Mouse (Mus musculus) liver, embryonic 14.5 days (tissue): ENCODE measurements around the gene Wwc2.

Experiments used
- CTCF ChIP-seq: IDR thresholded peaks from 2 replicates; pipeline ENCODE4 v1.5.1; 2016; ENCODE audit warnings: antibody characterized with exemption, low read depth, control low read depth
- EP300 ChIP-seq: IDR thresholded peaks from 2 replicates; pipeline ENCODE4 v1.6.1; 2016; ENCODE audit warnings: antibody characterized with exemption, low read depth

DNA sequence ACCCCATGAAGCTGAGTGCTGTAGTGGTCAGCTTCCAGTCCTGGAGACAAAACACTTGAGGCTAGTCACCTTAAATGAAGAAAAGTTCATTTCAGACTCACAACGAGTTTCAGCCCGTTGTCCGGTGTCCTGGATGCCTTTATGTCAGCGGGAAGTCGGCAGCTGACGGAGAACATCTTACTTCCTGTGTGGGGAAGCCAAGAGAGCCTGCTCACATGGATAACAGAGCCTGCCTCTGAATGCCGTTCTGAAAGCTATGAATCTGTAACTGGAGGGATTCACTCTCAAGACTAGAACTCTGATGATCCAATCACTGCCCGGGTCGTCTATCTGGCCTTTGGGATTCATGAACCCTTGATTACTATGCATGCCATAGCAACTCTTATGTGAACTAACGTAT is 21.1 kb upstream of the Wwc2 start:
- TF ChIP-seq CTCF = no peak
- no peak for TF ChIP-seq EP300
